Mouse (Mus musculus) heart, postnatal 0 days (tissue): ENCODE results near the gene Plekhn1.

Experiments
- CTCF ChIP-seq: IDR thresholded peaks from 2 replicates; pipeline ENCODE4 v1.5.1; 2016; ENCODE audit warnings: antibody characterized with exemption, control low read depth, low read depth
- EP300 ChIP-seq: IDR thresholded peaks from 2 replicates; pipeline ENCODE4 v1.6.1; 2016; ENCODE audit warnings: antibody characterized with exemption, low read depth

GRCm38 (mm10) chr4:156192421-156193199 lies 42.0 kb downstream of the Plekhn1 start:
- no peak for TF ChIP-seq EP300
- no peak for TF ChIP-seq CTCF
